Mouse (Mus musculus) MEL (cell line): ENCODE data around the gene Hesx1. TPM values are rescaled to one million over a fixed set of nuclear protein-coding genes. Genes with fewer than 3 reads are reported as not detected.

Source experiments
- DNase-seq: peaks from one replicate; pipeline ENCODE4 v3.0.0; 2011; ENCODE audit warnings: low read depth, low spot score
- H3K27ac ChIP-seq: 2 replicates; pipeline ENCODE4 v1.5.1; 2012; ENCODE audit warnings: low read depth, mild to moderate bottlenecking, control low read depth, low read length, moderate library complexity; ENCODE audit not compliant: control insufficient read depth
- H3K27me3 ChIP-seq, 2 experiments: fragments of 150-350 bp in 1 of 2; sonication (generic) in 1 of 2; 2 replicates each; pipeline ENCODE4 v1.6.1; 2012; ENCODE audit warnings: low read length in 2 of 2, mild to moderate bottlenecking in 2 of 2, improper control_type of control experiment in 1 of 2, moderate library complexity in 1 of 2; ENCODE audit not compliant: insufficient read depth in 2 of 2, control insufficient read depth in 1 of 2
- H3K36me3 ChIP-seq, 2 experiments: 2 replicates each; pipeline ENCODE4 v1.6.1; 2012 to 2014; ENCODE audit warnings: low read length in 2 of 2, improper control_type of control experiment in 1 of 2, inconsistent platforms in 1 of 2, mild to moderate bottlenecking in 1 of 2; ENCODE audit not compliant: insufficient read depth in 2 of 2, control insufficient read depth in 1 of 2
- H3K4me1 ChIP-seq, 2 experiments: fragments of 150-350 bp in 1 of 2; sonication (generic) in 1 of 2; 2 replicates each; pipeline ENCODE4 v1.6.1; 2012; ENCODE audit warnings: low read length in 2 of 2, improper control_type of control experiment in 1 of 2, mild to moderate bottlenecking in 1 of 2; ENCODE audit not compliant: insufficient read depth in 2 of 2, control insufficient read depth in 1 of 2
- H3K4me3 ChIP-seq, 2 experiments: fragments of 150-350 bp in 1 of 2; sonication (generic) in 1 of 2; 2 replicates each; pipeline ENCODE4 v1.5.1; 2012; ENCODE audit warnings: low read depth in 2 of 2, low read length in 2 of 2, mild to moderate bottlenecking in 2 of 2, moderate library complexity in 2 of 2, control low read depth in 1 of 2, improper control_type of control experiment in 1 of 2; ENCODE audit not compliant: control insufficient read depth in 1 of 2, insufficient read depth in 1 of 2
- H3K79me2 ChIP-seq: 2 replicates; pipeline ENCODE4 v1.6.1; 2012; ENCODE audit warnings: mild to moderate bottlenecking, low read length, moderate library complexity; ENCODE audit not compliant: control insufficient read depth, poor library complexity, insufficient read depth
- H3K9ac ChIP-seq: 2 replicates; pipeline ENCODE4 v1.6.1; 2012; ENCODE audit warnings: low read depth, mild to moderate bottlenecking, control low read depth, low read length, moderate library complexity; ENCODE audit not compliant: control insufficient read depth, poor library complexity, severe bottlenecking
- H3K9me3 ChIP-seq: fragments of 150-350 bp; sonication (generic); replicated peaks from 2 replicates; pipeline ENCODE4 v1.6.1; 2012; ENCODE audit warnings: mild to moderate bottlenecking, low read length, improper control_type of control experiment, moderate library complexity; ENCODE audit not compliant: insufficient read depth
- BHLHE40 ChIP-seq: IDR thresholded peaks from 2 replicates; pipeline ENCODE4 v1.6.1; 2012; ENCODE audit warnings: low read depth, mild to moderate bottlenecking, inconsistent platforms, low read length, improper control_type of control experiment, borderline replicate concordance
- CHD2 ChIP-seq: IDR thresholded peaks from 2 replicates; pipeline ENCODE4 v1.6.1; 2011; ENCODE audit warnings: low read length, improper control_type of control experiment
- EP300 ChIP-seq, 2 experiments: IDR thresholded peaks; 2 replicates each; pipeline ENCODE4 v1.6.1; 2011; ENCODE audit warnings: improper control_type of control experiment in 2 of 2, low read length in 2 of 2, low read depth in 1 of 2, mild to moderate bottlenecking in 1 of 2
- ETS1 ChIP-seq: IDR thresholded peaks from 2 replicates; pipeline ENCODE4 v1.6.1; 2012; ENCODE audit warnings: low read depth, mild to moderate bottlenecking, inconsistent platforms, low read length, improper control_type of control experiment, moderate library complexity
- GABPA ChIP-seq: IDR thresholded peaks from 2 replicates; pipeline ENCODE4 v1.6.1; 2012; ENCODE audit warnings: low read depth, mild to moderate bottlenecking, inconsistent platforms, low read length, improper control_type of control experiment, moderate library complexity
- GATA1 ChIP-seq: IDR thresholded peaks from 2 replicates; pipeline ENCODE4 v1.6.1; 2011; ENCODE audit warnings: low read depth, low read length, improper control_type of control experiment
- HCFC1 ChIP-seq: IDR thresholded peaks from 2 replicates; pipeline ENCODE4 v1.6.1; 2012; ENCODE audit warnings: low read depth, mild to moderate bottlenecking, inconsistent platforms, low read length, improper control_type of control experiment, moderate library complexity
- MAFK ChIP-seq: IDR thresholded peaks from 2 replicates; pipeline ENCODE4 v1.6.1; 2011; ENCODE audit warnings: low read depth, mild to moderate bottlenecking, low read length, improper control_type of control experiment, borderline replicate concordance
- MXI1 ChIP-seq: IDR thresholded peaks from 2 replicates; pipeline ENCODE4 v1.6.1; 2011; ENCODE audit warnings: mild to moderate bottlenecking, low read depth, low read length, improper control_type of control experiment
- MYB ChIP-seq: IDR thresholded peaks from 2 replicates; pipeline ENCODE4 v1.6.1; 2011; ENCODE audit warnings: mild to moderate bottlenecking, low read depth, low read length, improper control_type of control experiment
- POLR2AphosphoS2 ChIP-seq: IDR thresholded peaks from 2 replicates; pipeline ENCODE4 v1.6.1; 2011; ENCODE audit warnings: low read length, improper control_type of control experiment
- POLR2AphosphoS5 ChIP-seq: IDR thresholded peaks from 2 replicates; pipeline ENCODE4 v1.6.1; 2012; ENCODE audit warnings: low read depth, borderline replicate concordance, mild to moderate bottlenecking, inconsistent platforms, low read length, moderate library complexity, mixed read lengths
- RAD21 ChIP-seq: IDR thresholded peaks from 2 replicates; pipeline ENCODE4 v1.6.1; 2011; ENCODE audit warnings: mild to moderate bottlenecking, low read depth, low read length, improper control_type of control experiment
- SIN3A ChIP-seq: IDR thresholded peaks from 2 replicates; pipeline ENCODE4 v1.6.1; 2012; ENCODE audit warnings: low read length, improper control_type of control experiment, inconsistent platforms
- SMC3 ChIP-seq: IDR thresholded peaks from 2 replicates; pipeline ENCODE4 v1.6.1; 2011; ENCODE audit warnings: low read depth, low read length, improper control_type of control experiment
- TAL1 ChIP-seq: IDR thresholded peaks from 2 replicates; pipeline ENCODE4 v1.6.1; 2012; ENCODE audit warnings: mild to moderate bottlenecking, inconsistent platforms, low read length, moderate library complexity, mixed read lengths
- TBP ChIP-seq: IDR thresholded peaks from 2 replicates; pipeline ENCODE4 v1.8.0; 2011; ENCODE audit warnings: low read depth, low read length, improper control_type of control experiment
- TCF12 ChIP-seq: IDR thresholded peaks from 2 replicates; pipeline ENCODE4 v1.6.1; 2014; ENCODE audit warnings: low read depth, mild to moderate bottlenecking, inconsistent platforms, low read length, improper control_type of control experiment, moderate library complexity
- UBTF ChIP-seq: IDR thresholded peaks from 2 replicates; pipeline ENCODE4 v1.6.1; 2012; ENCODE audit warnings: low read depth, mild to moderate bottlenecking, inconsistent platforms, low read length, improper control_type of control experiment, moderate library complexity, borderline replicate concordance; ENCODE audit not compliant: insufficient read depth
- USF2 ChIP-seq, 2 experiments: IDR thresholded peaks; 2 replicates each; pipeline ENCODE4 v1.6.1; 2011 to 2012; ENCODE audit warnings: improper control_type of control experiment in 2 of 2, low read length in 2 of 2, borderline replicate concordance in 1 of 2, inconsistent platforms in 1 of 2, low read depth in 1 of 2, mild to moderate bottlenecking in 1 of 2; ENCODE audit not compliant: insufficient read depth in 1 of 2
- ZMIZ1 ChIP-seq: IDR thresholded peaks from 2 replicates; pipeline ENCODE4 v1.6.1; 2012; ENCODE audit warnings: low read depth, mild to moderate bottlenecking, inconsistent platforms, low read length, improper control_type of control experiment, moderate library complexity
- polyA plus RNA-seq, 2 experiments: library from polyadenylated mRNA; stranded (reverse) in 1 of 2; unstranded in 1 of 2; fragments of >175 nt in 1 of 2; fragments of >200 nt in 1 of 2; gene quantifications; 2 replicates each; pipeline versions ENCODE4 v1.2.1 to v1.2.4; 2012; ENCODE audit warnings: low replicate concordance in 2 of 2, low read depth in 1 of 2; ENCODE audit not compliant: insufficient read length in 2 of 2, insufficient read depth in 1 of 2, missing spikeins in 1 of 2
- total RNA-seq: library from RNA; depleted of rRNA; stranded (reverse); fragments of 300-350 nt; gene quantifications from 2 replicates; pipeline ENCODE4 v1.2.3, GENCODE M21; 2012

The Hesx1 gene
- total and polyA plus RNA-seq, 3 experiments, result not detected

GRCm38 (mm10) chr14:27040451-27040850, 46.2 kb downstream of the Hesx1 start:
- Histone ChIP-seq H3K9me3 (no peaks in the 10 kb centered on the region), H3K4me1 (no peaks in the 10 kb centered on the region), H3K4me3 (no peak overlapping the region), H3K9ac (no peak overlapping the region), H3K27me3 (0 out of 4 replicates have a peak, but pooled peaks cover 0 to 2% of the 10 kb centered on the region in 2 experiments), H3K36me3 (no peaks in the 10 kb centered on the region), H3K27ac (no peak overlapping the region), H3K79me2 (no peaks in the 10 kb centered on the region)
- TF ChIP-seq RAD21 (no peak), POLR2AphosphoS5 (no peak), ETS1 (no peak), UBTF (no peak), USF2 (IDR thresholded peaks at IDR 0.05; ENCODE audit: borderline replicate concordance in 1 of 2, insufficient read depth in 1 of 2, low read depth in 1 of 2, low read length in 2 of 2) (no peak), TBP (no peak), HCFC1 (no peak), MXI1 (no peak), MAFK (no peak), TCF12 (no peak), ZMIZ1 (no peak), GATA1 (no peak), CHD2 (no peak), BHLHE40 (no peak), POLR2AphosphoS2 (no peak), GABPA (no peak), MYB (no peak), SMC3 (no peak), EP300 (IDR thresholded peaks at IDR 0.05; ENCODE audit: low read depth in 1 of 2, low read length in 2 of 2) (no peak)
- no peak for DNase-seq

GRCm38 (mm10) chr14:27042280-27042983, 48.2 kb downstream of the Hesx1 start:
- Histone ChIP-seq H3K27ac (no peak overlapping the region), H3K9me3 (no peaks in the 10 kb centered on the region), H3K9ac (no peak overlapping the region), H3K4me3 (no peak overlapping the region), H3K79me2 (no peaks in the 10 kb centered on the region), H3K4me1 (no peaks in the 10 kb centered on the region), H3K36me3 (no peaks in the 10 kb centered on the region), H3K27me3 (no peaks in the 10 kb centered on the region)
- TF ChIP-seq TAL1 (no peak), UBTF (no peak), SIN3A (no peak), ZMIZ1 (no peak)
- no peak for DNase-seq
